Mouse (Mus musculus) adrenal gland, postnatal 4 days (tissue): ENCODE data around the gene Galr3. TPM values are rescaled to one million over a fixed set of nuclear protein-coding genes. Genes with fewer than 3 reads are reported as not detected.

Experiments
- microRNA-seq: library from miRNA; unstranded; fragments of <30 nt; microRNA quantifications from one replicate; pipeline ENCODE4 v1.2.0, GENCODE M21; 2021
- total RNA-seq, 2 experiments: library from RNA; stranded (reverse); gene quantifications; 2 replicates each; pipeline ENCODE4 v1.2.3; 2021

The Galr3 gene
- total RNA-seq, 2 experiments from 2014 or later, result 0.65 to 1.1 TPM

Small RNA genes lying within 50 kb of the gene (microRNA-seq; reads per million reads assigned to microRNA genes)
- 2.9 reads per million, percentile 5 among the genes with 10 or more reads in this experiment for gene Mir6956

Other genes starting within 250 kb of the Galr3 start
- 10 to 100 TPM; 11.8 to 14.5 TPM for gene Card10, start 238.8 kb upstream of the Galr3 start, total RNA-seq
- 10 to 100 TPM; 56.7 to 59.1 TPM for gene Cdc42ep1, start 199.3 kb upstream of the Galr3 start, total RNA-seq
- 1 to 10 TPM; 2.6 to 2.9 TPM for gene Lgals2, start 186.4 kb upstream of the Galr3 start, total RNA-seq
- 10 to 100 TPM; 58.8 to 65.5 TPM for gene Gga1, start 164.7 kb upstream of the Galr3 start, total RNA-seq
- not detected for gene Gm49510, start 142.2 kb upstream of the Galr3 start, total RNA-seq
- 10 to 100 TPM; 25.3 to 26.0 TPM for gene Sh3bp1, start 142.1 kb upstream of the Galr3 start, total RNA-seq
- gene Pdxp, start 128.0 kb upstream of the Galr3 start, total RNA-seq, result 1 to 10 TPM; 9.8 to 9.9 TPM
- gene Lgals1, start 115.2 kb upstream of the Galr3 start, total RNA-seq, result 100 to 1,000 TPM; 382 to 438 TPM
- 10 to 100 TPM; 40.0 to 47.3 TPM for gene Nol12, start 107.0 kb upstream of the Galr3 start, total RNA-seq
- 100 to 1,000 TPM in 1 of 2 experiments, 10 to 100 TPM in 1; 96.9 to 112 TPM for gene Triobp, start 94.2 kb upstream of the Galr3 start, total RNA-seq
- gene H1f0, start 13.4 kb upstream of the Galr3 start, total RNA-seq, result 100 to 1,000 TPM; 361 to 374 TPM
- gene Ankrd54, start 21.0 kb downstream of the Galr3 start, total RNA-seq, result 10 to 100 TPM; 23.8 to 29.7 TPM
- 100 to 1,000 TPM; 158 to 162 TPM for gene Eif3l, start 33.3 kb downstream of the Galr3 start, total RNA-seq
- 10 to 100 TPM; 36.0 to 40.2 TPM for gene Micall1, start 67.0 kb downstream of the Galr3 start, total RNA-seq
- 100 to 1,000 TPM; 134 to 142 TPM for gene Polr2f, start 99.1 kb downstream of the Galr3 start, total RNA-seq
- gene 1700088E04Rik, start 99.4 kb downstream of the Galr3 start, total RNA-seq, result 1 to 10 TPM; 8.0 to 9.0 TPM
- gene Sox10, start 123.4 kb downstream of the Galr3 start, total RNA-seq, result 10 to 100 TPM in 1 of 2 experiments, 1 to 10 TPM in 1; 9.5 to 12.3 TPM
- 10 to 100 TPM; 32.1 to 33.2 TPM for gene Pick1, start 187.3 kb downstream of the Galr3 start, total RNA-seq
- under 1 TPM; 0.17 to 0.70 TPM for gene Gm49486, start 187.5 kb downstream of the Galr3 start, total RNA-seq
- gene Slc16a8, start 212.9 kb downstream of the Galr3 start, total RNA-seq, result under 1 TPM; 0.17 TPM
- 1 to 10 TPM; 2.3 to 5.5 TPM for gene Baiap2l2, start 243.7 kb downstream of the Galr3 start, total RNA-seq